Mouse (Mus musculus): ENCODE results near the gene Hps1. TPM values are rescaled to one million over a fixed set of nuclear protein-coding genes. Genes with fewer than 3 reads are reported as not detected.

Gene Hps1
- polyA plus RNA-seq, 1 experiment from 2014 or later: 15.6 TPM

GRCm38 (mm10) chr19:42745869-42746224, 33.9 kb downstream of the Hps1 start:
- Histone ChIP-seq H3K4me1 (ENCODE audit: control insufficient read depth, insufficient read depth, low read length) (peaks cover 6% of the 10 kb centered on the region; the same call in 1 of the 2 replicates), H3K4me3 (replicated peaks; ENCODE audit: low read length) (no peak overlapping the region), H3K27me3 (ENCODE audit: control insufficient read depth, insufficient read depth, low read length) (no peaks in the 10 kb centered on the region), H3K9me3 (replicated peaks; ENCODE audit: control insufficient read depth, low read length) (no peaks in the 10 kb centered on the region), H3K4me2 (ENCODE audit: low read depth, low read length) (no peak overlapping the region), H3K9ac (ENCODE audit: low read length) (no peak overlapping the region), H3K27ac (ENCODE audit: low read length) (no peak overlapping the region), H3K36me3 (ENCODE audit: control insufficient read depth, insufficient read depth, low read length) (no peaks in the 10 kb centered on the region)
- 65% methylated on average over 4 of the region's 4 CpGs for WGBS
- no peak for ATAC-seq (ENCODE audit: insufficient read depth, low FRiP score)

- no peak for ATAC-seq (ENCODE audit: insufficient read depth, low FRiP score)
- H3K9me3 ChIP-seq (replicated peaks; ENCODE audit: control insufficient read depth, low read length): no peaks in the 10 kb centered on the region
- H3K9ac ChIP-seq (ENCODE audit: low read length): 0 out of 2 replicates have a peak overlapping the region, but pooled peaks have one; percentile 3
- WGBS: 47% methylated on average over 9 of the region's 9 CpGs
- H3K4me1 ChIP-seq (ENCODE audit: control insufficient read depth, insufficient read depth, low read length): peaks cover 6% of the 10 kb centered on the region; the same call in 1 of the 2 replicates
- H3K4me3 ChIP-seq (replicated peaks; ENCODE audit: low read length): no peak overlapping the region
- H3K27ac ChIP-seq (ENCODE audit: low read length): no peak overlapping the region
- no peaks in the 10 kb centered on the region for H3K27me3 ChIP-seq (ENCODE audit: control insufficient read depth, insufficient read depth, low read length)
- H3K36me3 ChIP-seq (ENCODE audit: control insufficient read depth, insufficient read depth, low read length): no peaks in the 10 kb centered on the region
- no peak overlapping the region for H3K4me2 ChIP-seq (ENCODE audit: low read depth, low read length)
These were observed 34.5 kb downstream of the Hps1 start for GRCm38 (mm10) chr19:42745084-42745868.

GRCm38 (mm10) chr19:42744162-42744586, 35.6 kb downstream of the Hps1 start:
- Histone ChIP-seq H3K4me1 (ENCODE audit: control insufficient read depth, insufficient read depth, low read length) (peaks cover 6% of the 10 kb centered on the region; the same call in 1 of the 2 replicates), H3K9ac (ENCODE audit: low read length) (no peak overlapping the region), H3K27me3 (ENCODE audit: control insufficient read depth, insufficient read depth, low read length) (no peaks in the 10 kb centered on the region), H3K27ac (ENCODE audit: low read length) (no peak overlapping the region), H3K4me2 (ENCODE audit: low read depth, low read length) (no peak overlapping the region), H3K36me3 (ENCODE audit: control insufficient read depth, insufficient read depth, low read length) (no peaks in the 10 kb centered on the region), H3K4me3 (replicated peaks; ENCODE audit: low read length) (no peak overlapping the region), H3K9me3 (replicated peaks; ENCODE audit: control insufficient read depth, low read length) (no peaks in the 10 kb centered on the region)
- peak; percentile 70 for ATAC-seq (ENCODE audit: insufficient read depth, low FRiP score)
- WGBS: 22% methylated on average over 4 of the region's 4 CpGs

GRCm38 (mm10) chr19:42743261-42743660, 36.5 kb downstream of the Hps1 start:
- ATAC-seq (ENCODE audit: insufficient read depth, low FRiP score): no peak
- Histone ChIP-seq H3K27me3 (ENCODE audit: control insufficient read depth, insufficient read depth, low read length) (no peaks in the 10 kb centered on the region), H3K9ac (ENCODE audit: low read length) (no peak overlapping the region), H3K4me2 (ENCODE audit: low read depth, low read length) (no peak overlapping the region), H3K4me3 (replicated peaks; ENCODE audit: low read length) (no peak overlapping the region), H3K4me1 (ENCODE audit: control insufficient read depth, insufficient read depth, low read length) (peaks cover 6% of the 10 kb centered on the region; the same call in 1 of the 2 replicates), H3K36me3 (ENCODE audit: control insufficient read depth, insufficient read depth, low read length) (no peaks in the 10 kb centered on the region), H3K27ac (ENCODE audit: low read length) (no peak overlapping the region), H3K9me3 (replicated peaks; ENCODE audit: control insufficient read depth, low read length) (no peaks in the 10 kb centered on the region)
- 71% methylated on average over 16 of the region's 16 CpGs for WGBS

GRCm38 (mm10) chr19:42741884-42742283, 37.9 kb downstream of the Hps1 start:
- WGBS: 40% methylated on average over 14 of the region's 14 CpGs
- Histone ChIP-seq H3K27me3 (ENCODE audit: control insufficient read depth, insufficient read depth, low read length) (no peaks in the 10 kb centered on the region), H3K4me2 (ENCODE audit: low read depth, low read length) (no peak overlapping the region), H3K27ac (ENCODE audit: low read length) (no peak overlapping the region), H3K4me3 (replicated peaks; ENCODE audit: low read length) (no peak overlapping the region), H3K9me3 (replicated peaks; ENCODE audit: control insufficient read depth, low read length) (no peaks in the 10 kb centered on the region), H3K36me3 (ENCODE audit: control insufficient read depth, insufficient read depth, low read length) (no peaks in the 10 kb centered on the region), H3K9ac (ENCODE audit: low read length) (no peak overlapping the region), H3K4me1 (ENCODE audit: control insufficient read depth, insufficient read depth, low read length) (peaks cover 6% of the 10 kb centered on the region; the same call in 1 of the 2 replicates)
- ATAC-seq (ENCODE audit: insufficient read depth, low FRiP score): no peak; the same call in 1 of the 2 replicates

GRCm38 (mm10) chr19:42740163-42740899, 39.4 kb downstream of the Hps1 start:
- Histone ChIP-seq H3K4me1 (ENCODE audit: control insufficient read depth, insufficient read depth, low read length) (peaks cover 6% of the 10 kb centered on the region; the same call in 1 of the 2 replicates), H3K4me3 (replicated peaks; ENCODE audit: low read length) (no peak overlapping the region), H3K9me3 (replicated peaks; ENCODE audit: control insufficient read depth, low read length) (no peaks in the 10 kb centered on the region), H3K9ac (ENCODE audit: low read length) (no peak overlapping the region), H3K4me2 (ENCODE audit: low read depth, low read length) (no peak overlapping the region), H3K27ac (ENCODE audit: low read length) (no peak overlapping the region), H3K36me3 (ENCODE audit: control insufficient read depth, insufficient read depth, low read length) (no peaks in the 10 kb centered on the region), H3K27me3 (ENCODE audit: control insufficient read depth, insufficient read depth, low read length) (no peaks in the 10 kb centered on the region)
- WGBS: 87% methylated on average over 8 of the region's 8 CpGs
- ATAC-seq (ENCODE audit: insufficient read depth, low FRiP score): no peak

- H3K9ac ChIP-seq (ENCODE audit: low read length): no peak overlapping the region
- no peaks in the 10 kb centered on the region for H3K36me3 ChIP-seq (ENCODE audit: control insufficient read depth, insufficient read depth, low read length)
- no peaks in the 10 kb centered on the region for H3K27me3 ChIP-seq (ENCODE audit: control insufficient read depth, insufficient read depth, low read length)
- no peak overlapping the region for H3K27ac ChIP-seq (ENCODE audit: low read length)
- no peak overlapping the region for H3K4me3 ChIP-seq (replicated peaks; ENCODE audit: low read length)
- ATAC-seq (ENCODE audit: insufficient read depth, low FRiP score): no peak
- H3K4me1 ChIP-seq (ENCODE audit: control insufficient read depth, insufficient read depth, low read length): peaks cover 6% of the 10 kb centered on the region; the same call in 1 of the 2 replicates
- WGBS: 76% methylated on average over 6 of the region's 6 CpGs
- no peaks in the 10 kb centered on the region for H3K9me3 ChIP-seq (replicated peaks; ENCODE audit: control insufficient read depth, low read length)
- H3K4me2 ChIP-seq (ENCODE audit: low read depth, low read length): no peak overlapping the region
These were observed 40.0 kb downstream of the Hps1 start for GRCm38 (mm10) chr19:42739734-42740133.

- Histone ChIP-seq H3K4me3 (replicated peaks; ENCODE audit: low read length) (no peak overlapping the region), H3K4me1 (ENCODE audit: control insufficient read depth, insufficient read depth, low read length) (peaks cover 6% of the 10 kb centered on the region; the same call in 1 of the 2 replicates), H3K4me2 (ENCODE audit: low read depth, low read length) (no peak overlapping the region), H3K27me3 (ENCODE audit: control insufficient read depth, insufficient read depth, low read length) (no peaks in the 10 kb centered on the region), H3K9me3 (replicated peaks; ENCODE audit: control insufficient read depth, low read length) (no peaks in the 10 kb centered on the region), H3K27ac (ENCODE audit: low read length) (no peak overlapping the region), H3K9ac (ENCODE audit: low read length) (no peak overlapping the region), H3K36me3 (ENCODE audit: control insufficient read depth, insufficient read depth, low read length) (no peaks in the 10 kb centered on the region)
- no peak for ATAC-seq (ENCODE audit: insufficient read depth, low FRiP score)
- WGBS: 67% methylated on average over 9 of the region's 9 CpGs
These were observed 42.0 kb downstream of the Hps1 start for GRCm38 (mm10) chr19:42737753-42738152.

GRCm38 (mm10) chr19:42734982-42735381, 44.8 kb downstream of the Hps1 start:
- Histone ChIP-seq H3K4me2 (ENCODE audit: low read depth, low read length) (no peak overlapping the region), H3K36me3 (ENCODE audit: control insufficient read depth, insufficient read depth, low read length) (no peaks in the 10 kb centered on the region), H3K9ac (ENCODE audit: low read length) (no peak overlapping the region), H3K4me3 (replicated peaks; ENCODE audit: low read length) (no peak overlapping the region), H3K27ac (ENCODE audit: low read length) (no peak overlapping the region), H3K27me3 (ENCODE audit: control insufficient read depth, insufficient read depth, low read length) (no peaks in the 10 kb centered on the region), H3K9me3 (replicated peaks; ENCODE audit: control insufficient read depth, low read length) (no peaks in the 10 kb centered on the region), H3K4me1 (ENCODE audit: control insufficient read depth, insufficient read depth, low read length) (no peaks in the 10 kb centered on the region)
- WGBS: 75% methylated on average over 5 of the region's 5 CpGs
- no peak for ATAC-seq (ENCODE audit: insufficient read depth, low FRiP score)
